Mouse (Mus musculus) olfactory bulb, adult 2 months (tissue): ENCODE data around the gene Bst2. TPM values are rescaled to one million over a fixed set of nuclear protein-coding genes. Genes with fewer than 3 reads are reported as not detected.

Source experiments
- H3K27ac ChIP-seq: fragments of 200-500 bp; 2 replicates; pipeline ENCODE4 v1.5.1; 2012; ENCODE audit warnings: low read depth, low read length; ENCODE audit not compliant: insufficient read depth
- H3K4me1 ChIP-seq: fragments of 200-500 bp; 2 replicates; pipeline ENCODE4 v1.6.1; 2012; ENCODE audit warnings: low read length; ENCODE audit not compliant: control insufficient read depth, insufficient read depth
- H3K4me3 ChIP-seq: fragments of 200-500 bp; 2 replicates; pipeline ENCODE4 v1.5.1; 2012; ENCODE audit warnings: mild to moderate bottlenecking, low read depth, low read length, moderate library complexity; ENCODE audit not compliant: insufficient read depth
- CTCF ChIP-seq: fragments of 200-500 bp; IDR thresholded peaks from 2 replicates; pipeline ENCODE4 v1.5.1; 2012; ENCODE audit warnings: low read depth, mild to moderate bottlenecking, low read length, moderate library complexity; ENCODE audit not compliant: insufficient read depth
- POLR2A ChIP-seq: fragments of 200-500 bp; IDR thresholded peaks from 2 replicates; pipeline ENCODE4 v1.6.1; 2012; ENCODE audit warnings: mild to moderate bottlenecking, low read depth, low read length, moderate library complexity; ENCODE audit not compliant: insufficient read depth
- WGBS: fragments of 180-500 bp; shearing (Covaris S2); methylation state at CpG from one replicate; pipeline ENCODE4 v1.1.7; 2018; 5-methylcytosine and 5-hydroxymethylcytosine counted together
- polyA plus RNA-seq: library from polyadenylated mRNA; stranded (reverse); fragments of >200 nt; gene quantifications from 2 replicates; pipeline ENCODE4 v1.2.4, GENCODE M21; 2012; ENCODE audit warnings: low replicate concordance; ENCODE audit not compliant: missing spikeins, insufficient read depth, insufficient read length

Gene Bst2
- polyA plus RNA-seq, 1 experiment, result not detected

GRCm38 (mm10) chr8:71562751-71563150, 25.5 kb upstream of the Bst2 start:
- Histone ChIP-seq H3K4me3 (peak overlapping the region; percentile 18), H3K27ac (no peak overlapping the region), H3K4me1 (peaks cover 16% of the 10 kb centered on the region)
- TF ChIP-seq CTCF (peak; percentile 74; the same call in 1 of the 2 replicates), POLR2A (no peak)
- WGBS, result under 1% methylated on average over 33 of the region's 33 CpGs

- H3K4me1 ChIP-seq, result peaks cover 16% of the 10 kb centered on the region
- TF ChIP-seq CTCF, result peak; percentile 95
- no peak for TF ChIP-seq POLR2A
- 5% methylated on average over 15 of the region's 15 CpGs for WGBS
- H3K27ac ChIP-seq, result no peak overlapping the region
- H3K4me3 ChIP-seq, result no peak overlapping the region
These were observed 24.1 kb upstream of the Bst2 start for GRCm38 (mm10) chr8:71561401-71561800.

- no peak overlapping the region for H3K4me3 ChIP-seq
- 82% methylated on average over 5 of the region's 5 CpGs for WGBS
These were observed 23.5 kb upstream of the Bst2 start for GRCm38 (mm10) chr8:71560765-71561164.

GRCm38 (mm10) chr8:71560071-71560470, 22.8 kb upstream of the Bst2 start:
- Histone ChIP-seq H3K27ac (no peak overlapping the region), H3K4me1 (peaks cover 16% of the 10 kb centered on the region), H3K4me3 (no peak overlapping the region)
- WGBS, result 77% methylated on average over 3 of the region's 3 CpGs
- TF ChIP-seq CTCF, result no peak
- no peak for TF ChIP-seq POLR2A

More at GRCm38 (mm10) chr8:71560765-71561164, 23.5 kb upstream of the Bst2 start:
- TF ChIP-seq POLR2A, result no peak
- TF ChIP-seq CTCF, result no peak
- peaks cover 16% of the 10 kb centered on the region for H3K4me1 ChIP-seq
- no peak overlapping the region for H3K27ac ChIP-seq

GRCm38 (mm10) chr8:71558958-71559690, 21.9 kb upstream of the Bst2 start:
- 5% methylated on average over 24 of the region's 24 CpGs for WGBS
- no peak for TF ChIP-seq POLR2A
- no peak for TF ChIP-seq CTCF
- H3K4me1 ChIP-seq, result peaks cover 16% of the 10 kb centered on the region
- H3K4me3 ChIP-seq, result 0 out of 2 replicates have a peak overlapping the region, but pooled peaks have one; percentile 2
- H3K27ac ChIP-seq, result no peak overlapping the region

- 6% methylated on average over 70 of the region's 70 CpGs for WGBS
- Histone ChIP-seq H3K4me1 (peaks cover 16% of the 10 kb centered on the region), H3K4me3 (peak within 1 kb of the TSS; percentile 2; the same call in 1 of the 2 replicates), H3K27ac (no peak within 1 kb of the TSS)
- no peak for TF ChIP-seq CTCF
- no peak for TF ChIP-seq POLR2A
These were observed 21.1 kb upstream of the Bst2 start, which contains the start of gene Tmem221 for GRCm38 (mm10) chr8:71558071-71558957. TSS of gene Tmem221 (minus strand) at chr8:71558871.

GRCm38 (mm10) chr8:71554644-71555043, 17.4 kb upstream of the Bst2 start:
- Histone ChIP-seq H3K4me3 (no peak overlapping the region), H3K4me1 (peaks cover 10% of the 10 kb centered on the region), H3K27ac (no peak overlapping the region)
- WGBS, result 95% methylated on average over 2 of the region's 2 CpGs
- no peak for TF ChIP-seq POLR2A
- TF ChIP-seq CTCF, result no peak

- TF ChIP-seq CTCF (no peak), POLR2A (no peak)
- no peak overlapping the region for H3K4me3 ChIP-seq
- WGBS, result 61% methylated on average over 6 of the region's 6 CpGs
- peaks cover 7% of the 10 kb centered on the region for H3K4me1 ChIP-seq
- H3K27ac ChIP-seq, result no peak overlapping the region
These were observed 16.7 kb upstream of the Bst2 start for GRCm38 (mm10) chr8:71554001-71554400.

GRCm38 (mm10) chr8:71552770-71553169, 15.5 kb upstream of the Bst2 start:
- no peaks in the 10 kb centered on the region for H3K4me1 ChIP-seq
- H3K4me3 ChIP-seq, result no peak overlapping the region
- TF ChIP-seq POLR2A (no peak), CTCF (no peak)
- no peak overlapping the region for H3K27ac ChIP-seq
- 79% methylated on average over 6 of the region's 6 CpGs for WGBS
